Mouse (Mus musculus) hindbrain, embryonic 14.5 days (tissue): ENCODE data around the gene Nlrc5. TPM values are rescaled to one million over a fixed set of nuclear protein-coding genes. Genes with fewer than 3 reads are reported as not detected.

Source experiments
- ATAC-seq: fragments of 200-750 bp; cut with Nextera tagmentation; 2 replicates; pipeline ENCODE4 v1.8.0; 2017; ENCODE audit warnings: moderate number of reproducible peaks, mild to moderate bottlenecking, moderate TSS enrichment, moderate library complexity; ENCODE audit not compliant: low FRiP score
- DNase-seq: peaks from one replicate; pipeline ENCODE4 v3.0.0-alpha.2; 2015; ENCODE audit warnings: low spot score
- H3K27ac ChIP-seq: fragments of 300-500 bp; sonication (generic); 2 replicates; pipeline ENCODE4 v1.5.1; 2014; ENCODE audit warnings: mild to moderate bottlenecking, moderate library complexity
- H3K27me3 ChIP-seq: fragments of 300-500 bp; sonication (generic); 2 replicates; pipeline ENCODE4 v1.6.1; 2014; ENCODE audit warnings: mild to moderate bottlenecking, low read length, mixed read lengths; ENCODE audit not compliant: control insufficient read depth, insufficient read depth
- H3K36me3 ChIP-seq: fragments of 300-500 bp; sonication (generic); replicated peaks from 2 replicates; pipeline ENCODE4 v1.6.1; 2014; ENCODE audit not compliant: control insufficient read depth, insufficient read depth
- H3K4me1 ChIP-seq: fragments of 300-500 bp; sonication (generic); replicated peaks from 2 replicates; pipeline ENCODE4 v1.6.1; 2014; ENCODE audit warnings: antibody characterized with exemption, low read length, mixed read lengths; ENCODE audit not compliant: control insufficient read depth, insufficient read depth
- H3K4me2 ChIP-seq: fragments of 300-500 bp; sonication (generic); replicated peaks from 2 replicates; pipeline ENCODE4 v1.6.1; 2014; ENCODE audit warnings: mild to moderate bottlenecking, moderate library complexity
- H3K4me3 ChIP-seq: fragments of 300-500 bp; sonication (generic); replicated peaks from 2 replicates; pipeline ENCODE4 v1.5.1; 2014; ENCODE audit warnings: mild to moderate bottlenecking, low read length
- H3K9ac ChIP-seq: fragments of 300-500 bp; sonication (generic); 2 replicates; pipeline ENCODE4 v1.6.1; 2014
- H3K9me3 ChIP-seq: fragments of 300-500 bp; sonication (generic); 2 replicates; pipeline ENCODE4 v1.6.1; 2016; ENCODE audit warnings: low read length; ENCODE audit not compliant: control insufficient read depth
- WGBS: fragments of 180-500 bp; shearing (Covaris S2); extraction: QIAGEN DNeasy Blood & Tissue Kit; methylation state at CpG from one replicate; pipeline ENCODE4 v1.1.7; 2014; 5-methylcytosine and 5-hydroxymethylcytosine counted together
- polyA plus RNA-seq: library from polyadenylated mRNA; unstranded; fragments of >200 nt; fragmentation: Nextera tagmentation; extraction: Ambion mirVana; gene quantifications from 2 replicates; pipeline ENCODE4 v1.2.1, GENCODE M21; 2014

Nlrc5 gene
- polyA plus RNA-seq, 1 experiment from 2014 or later, result 0.31 TPM

DNA sequence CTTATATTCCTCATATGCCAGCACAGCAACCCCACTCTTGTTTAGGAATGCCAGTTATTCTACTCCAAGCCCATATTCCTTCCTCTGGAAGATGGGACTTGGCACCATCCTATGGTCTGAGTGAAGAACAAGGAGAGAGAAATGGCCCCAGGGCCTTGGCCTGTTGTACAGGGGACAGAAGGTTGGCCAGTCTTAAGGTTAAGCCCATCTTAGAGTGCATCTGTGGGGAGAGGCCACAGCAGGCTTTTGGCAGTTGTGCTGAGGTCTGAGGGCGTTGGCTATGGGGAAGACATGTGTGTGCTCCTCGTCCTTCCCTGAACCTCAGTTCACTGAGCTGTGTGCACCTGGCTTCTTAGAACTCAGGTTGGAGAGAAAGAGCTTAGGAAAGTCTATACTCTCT, 118.5 kb downstream of the Nlrc5 start:
- Histone ChIP-seq H3K4me3 (no peak overlapping the region), H3K9me3 (no peaks in the 10 kb centered on the region), H3K27me3 (no peaks in the 10 kb centered on the region), H3K9ac (no peak overlapping the region), H3K4me2 (no peak overlapping the region), H3K4me1 (peaks cover 18% of the 10 kb centered on the region), H3K36me3 (no peaks in the 10 kb centered on the region), H3K27ac (0 out of 2 replicates have a peak overlapping the region, but pooled peaks have one; percentile 40)
- 80% methylated on average over 2 of the region's 2 CpGs for WGBS
- no peak for ATAC-seq
- DNase-seq, result no peak

DNA sequence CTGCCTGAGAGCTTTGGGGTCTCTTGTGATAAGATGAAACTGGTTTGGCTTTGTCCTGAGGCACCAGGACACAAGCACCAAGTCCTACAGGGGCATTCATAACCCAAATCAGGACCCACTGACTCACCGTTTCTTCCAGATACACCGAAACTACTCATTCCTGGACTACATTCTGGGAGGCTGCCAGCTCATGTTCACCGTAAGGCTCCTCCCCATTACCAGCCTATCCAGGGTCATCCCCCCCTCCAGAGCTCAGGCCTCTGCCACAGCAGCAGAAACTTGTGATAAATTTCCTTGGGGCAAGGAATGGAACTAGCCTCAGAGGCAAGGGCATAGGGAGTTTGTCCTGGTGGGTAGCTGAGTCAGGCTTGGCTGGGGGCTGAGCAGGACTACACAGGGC, 123.1 kb downstream of the Nlrc5 start:
- no peak for ATAC-seq
- Histone ChIP-seq H3K27ac (no peak overlapping the region), H3K9me3 (no peaks in the 10 kb centered on the region), H3K4me2 (no peak overlapping the region), H3K4me1 (peaks cover 3% of the 10 kb centered on the region; the same call in 1 of the 2 replicates), H3K4me3 (no peak overlapping the region), H3K36me3 (no peaks in the 10 kb centered on the region), H3K27me3 (no peaks in the 10 kb centered on the region), H3K9ac (no peak overlapping the region)
- DNase-seq, result no peak
- 80% methylated on average over 3 of the region's 3 CpGs for whole genome bisulfite sequencing

DNA sequence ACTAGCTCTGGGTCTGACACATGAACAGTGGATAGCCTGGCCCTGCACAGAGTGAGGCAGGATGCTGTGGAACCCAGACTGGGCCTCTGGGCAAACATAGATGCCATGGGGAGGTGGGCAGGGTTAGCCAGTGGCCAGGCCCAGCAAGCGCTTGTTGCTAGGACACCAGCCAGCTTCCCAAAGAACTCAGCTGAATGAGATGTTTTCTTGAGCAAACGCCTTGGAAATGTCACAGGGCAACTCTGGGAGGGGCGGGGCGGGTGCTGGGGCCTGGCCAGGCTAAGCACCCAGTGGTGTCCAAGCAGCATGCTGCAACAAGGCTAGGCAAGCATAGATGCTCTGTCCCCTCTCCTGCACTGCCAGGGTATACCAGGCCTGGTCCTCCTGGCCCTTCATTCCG, 127.1 kb downstream of the Nlrc5 start:
- Histone ChIP-seq H3K36me3 (no peaks in the 10 kb centered on the region), H3K27ac (no peak overlapping the region), H3K4me2 (no peak overlapping the region), H3K4me3 (no peak overlapping the region), H3K9me3 (no peaks in the 10 kb centered on the region), H3K4me1 (peaks cover 10% of the 10 kb centered on the region), H3K27me3 (no peaks in the 10 kb centered on the region), H3K9ac (no peak overlapping the region)
- DNase-seq (peak; percentile 63), ATAC-seq (peak; percentile 78)
- WGBS, result 20% methylated on average over 5 of the region's 5 CpGs

DNA sequence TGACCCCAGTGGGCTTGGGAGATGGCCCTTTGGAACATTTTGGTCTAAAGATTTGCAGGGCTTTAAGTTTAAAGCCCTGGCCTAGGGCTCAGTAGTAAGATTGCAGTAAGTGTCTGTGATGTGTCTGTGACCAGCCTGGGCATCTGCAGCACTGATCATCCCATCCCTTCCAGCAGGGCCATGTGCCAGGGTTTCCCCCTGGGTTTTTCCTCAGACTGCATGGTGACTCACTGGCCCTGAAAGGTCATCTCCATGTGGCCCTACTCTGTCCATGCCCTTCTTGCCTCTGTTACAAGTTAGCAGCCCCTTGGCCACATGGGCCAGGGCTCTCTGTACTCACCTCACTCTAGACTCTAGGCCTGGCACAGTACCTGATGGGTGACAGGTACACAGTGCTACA, 130.3 kb downstream of the Nlrc5 start:
- no peak for ATAC-seq
- peaks cover 25% of the 10 kb centered on the region for H3K4me1 ChIP-seq

DNA sequence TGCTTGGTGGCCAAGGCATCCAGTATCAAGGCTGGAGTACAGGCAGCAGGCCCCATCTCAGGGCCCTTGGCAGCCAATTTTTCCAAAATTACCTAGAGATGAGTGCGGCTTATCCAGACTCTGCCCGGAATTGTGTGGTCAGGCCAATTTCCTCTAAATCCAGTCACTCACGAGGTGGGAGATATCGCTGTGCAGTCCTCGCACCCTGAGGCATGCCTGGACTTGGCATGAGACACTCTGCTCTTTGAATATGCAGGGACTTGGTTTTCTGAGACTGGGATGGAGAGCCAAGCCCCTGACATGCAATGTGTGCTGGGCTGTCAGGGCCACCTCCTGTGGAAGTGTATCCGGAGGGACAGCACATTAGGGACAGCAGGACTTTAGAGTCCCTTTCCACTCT, 131.9 kb downstream of the Nlrc5 start:
- no peak for DNase-seq
- ATAC-seq, result no peak
- peak overlapping the region; percentile 79 for H3K27ac ChIP-seq
- H3K4me3 ChIP-seq, result no peak overlapping the region
- WGBS, result 67% methylated on average over 6 of the region's 6 CpGs
- no peaks in the 10 kb centered on the region for H3K9me3 ChIP-seq
- no peak overlapping the region for H3K4me2 ChIP-seq
- H3K9ac ChIP-seq, result no peak overlapping the region
- peaks cover 25% of the 10 kb centered on the region for H3K4me1 ChIP-seq
- no peaks in the 10 kb centered on the region for H3K27me3 ChIP-seq
- no peaks in the 10 kb centered on the region for H3K36me3 ChIP-seq

More for the DNA sequence above, 130.3 kb downstream of the Nlrc5 start:
- Histone ChIP-seq H3K27ac (no peak overlapping the region), H3K36me3 (no peaks in the 10 kb centered on the region), H3K9ac (no peak overlapping the region), H3K4me2 (no peak overlapping the region), H3K27me3 (no peaks in the 10 kb centered on the region), H3K9me3 (no peaks in the 10 kb centered on the region), H3K4me3 (no peak overlapping the region)
- no peak for DNase-seq

DNA sequence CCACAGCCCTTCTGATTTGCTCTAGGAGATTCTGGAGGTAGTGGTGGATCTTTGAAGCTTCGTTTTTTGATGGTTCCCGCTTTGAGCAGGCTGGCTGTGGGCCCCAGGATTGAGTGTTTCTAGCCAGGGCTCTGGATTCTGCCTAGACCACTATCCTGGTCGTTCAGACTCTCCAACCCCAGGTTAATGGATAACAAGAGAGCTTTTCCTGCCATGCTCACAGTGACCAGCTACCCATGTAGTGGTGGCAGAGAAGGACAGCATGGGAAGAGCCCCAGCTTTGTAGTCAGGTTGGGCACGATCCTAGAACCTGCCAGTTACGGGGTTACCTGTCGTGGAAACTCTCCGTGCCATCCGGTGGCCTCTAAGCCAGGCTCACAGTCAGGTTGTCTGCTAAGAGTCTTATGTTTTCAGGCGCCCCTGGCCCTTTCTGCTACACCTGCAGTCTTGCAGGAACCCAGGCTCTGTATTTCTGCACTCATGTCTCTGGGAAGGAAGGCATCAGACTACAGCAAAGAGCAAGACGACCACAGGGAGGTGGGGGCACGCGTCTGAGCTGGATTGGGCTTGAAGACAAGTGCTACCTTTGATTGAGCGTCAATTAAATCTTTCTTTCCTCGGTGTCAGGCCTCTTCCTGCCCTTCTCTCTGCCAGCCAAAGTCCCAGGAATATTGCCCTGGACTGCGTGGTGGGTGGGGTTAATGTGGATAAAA, 132.4 kb downstream of the Nlrc5 start:
- DNase-seq (peak; percentile 33), ATAC-seq (peak; percentile 46)
- 39% methylated on average over 15 of the region's 15 CpGs for WGBS
- Histone ChIP-seq H3K4me3 (no peak overlapping the region), H3K27ac (peak overlapping the region; percentile 79), H3K36me3 (no peaks in the 10 kb centered on the region), H3K4me2 (peak overlapping the region; percentile 35), H3K9ac (no peak overlapping the region), H3K4me1 (peaks cover 23% of the 10 kb centered on the region), H3K9me3 (no peaks in the 10 kb centered on the region), H3K27me3 (no peaks in the 10 kb centered on the region)

DNA sequence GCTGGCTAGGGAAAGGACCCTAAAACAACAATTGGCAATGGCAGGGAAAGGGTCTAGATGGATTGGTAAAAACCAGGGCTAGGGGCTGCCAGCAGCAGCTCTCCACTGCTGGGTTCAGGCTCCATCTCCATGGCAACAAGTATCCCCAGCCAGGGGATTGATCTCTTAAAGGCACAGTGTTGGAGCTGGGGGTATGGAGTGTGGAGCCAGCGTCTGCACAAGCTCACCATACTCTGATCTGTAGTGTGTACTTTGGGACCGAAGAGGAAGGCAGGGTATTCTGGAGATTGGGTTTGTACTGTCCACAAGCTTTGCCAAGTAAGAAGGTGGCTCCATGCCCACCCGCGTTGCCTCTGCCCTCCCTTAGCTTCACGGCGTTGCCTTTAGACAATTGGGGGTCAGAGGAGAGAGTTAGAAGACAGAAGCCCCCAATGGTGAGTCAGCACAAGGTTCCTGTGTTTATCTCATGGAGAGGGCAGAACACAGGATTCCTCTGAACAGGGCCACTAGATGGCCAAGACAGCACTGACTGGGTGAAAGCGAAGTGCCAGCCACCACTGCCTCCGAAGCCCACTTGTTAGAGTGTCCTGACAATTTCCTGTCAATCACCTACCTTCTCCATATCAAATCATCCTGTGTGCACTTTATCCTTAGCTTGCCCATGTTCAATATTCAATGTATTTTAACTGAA, 133.1 kb downstream of the Nlrc5 start:
- Histone ChIP-seq H3K27me3 (no peaks in the 10 kb centered on the region), H3K4me1 (peaks cover 23% of the 10 kb centered on the region), H3K4me3 (no peak overlapping the region), H3K9me3 (no peaks in the 10 kb centered on the region), H3K4me2 (peak overlapping the region; percentile 35), H3K36me3 (0 out of 2 replicates have a peak, but pooled peaks cover 3% of the 10 kb centered on the region), H3K27ac (peak overlapping the region; percentile 79), H3K9ac (no peak overlapping the region)
- 37% methylated on average over 8 of the region's 8 CpGs for WGBS
- ATAC-seq, result peak; percentile 93
- DNase-seq, result peak; percentile 79

DNA sequence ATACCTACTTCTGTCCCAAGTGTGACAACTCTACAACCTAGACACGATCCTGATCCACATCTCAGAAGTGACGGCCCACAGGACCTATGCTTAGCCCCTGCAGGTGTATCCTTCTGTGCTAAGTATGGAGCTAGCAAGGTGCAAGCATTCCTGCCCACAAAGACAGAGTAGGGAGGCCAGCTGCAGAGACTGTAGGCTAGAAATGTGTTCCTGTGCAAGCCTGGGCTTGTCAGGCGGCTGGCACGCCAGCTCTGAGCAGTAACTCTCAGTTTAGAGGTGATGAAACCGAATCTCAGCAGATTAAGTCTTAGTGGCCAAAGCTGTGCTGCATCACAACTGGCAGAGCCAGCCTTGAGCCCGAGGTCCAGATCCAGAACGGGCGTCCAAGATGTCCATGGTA, 133.9 kb downstream of the Nlrc5 start:
- WGBS, result 92% methylated on average over 8 of the region's 8 CpGs

DNA sequence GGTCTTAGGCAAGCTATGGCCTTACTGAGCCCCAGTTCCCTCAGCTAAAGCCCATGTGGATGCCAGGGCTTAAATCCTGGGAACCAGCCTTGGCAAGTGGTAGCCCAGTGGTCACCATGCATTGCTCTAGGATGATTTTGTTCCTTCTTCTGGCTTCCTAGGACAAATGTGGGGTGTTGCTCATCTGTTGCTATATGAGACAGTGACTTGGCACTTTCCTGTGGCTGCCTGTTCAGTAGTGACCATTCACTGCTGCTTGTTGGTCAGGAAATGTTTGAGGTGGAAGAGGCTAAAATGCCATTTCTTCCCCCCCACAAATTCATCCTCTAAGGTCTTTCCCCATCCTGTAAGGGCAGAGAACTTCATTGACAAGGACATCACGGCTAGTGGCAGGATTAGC, 135.3 kb downstream of the Nlrc5 start:
- H3K9ac ChIP-seq, result no peak overlapping the region
- no peaks in the 10 kb centered on the region for H3K9me3 ChIP-seq
- H3K36me3 ChIP-seq, result peaks cover 24% of the 10 kb centered on the region
- peaks cover 23% of the 10 kb centered on the region for H3K4me1 ChIP-seq
- DNase-seq (no peak), ATAC-seq (no peak)
- no peak overlapping the region for H3K4me2 ChIP-seq
- WGBS, result 52% methylated on average over 1 of the region's 1 CpGs
- H3K27ac ChIP-seq, result no peak overlapping the region
- no peak overlapping the region for H3K4me3 ChIP-seq
- H3K27me3 ChIP-seq, result no peaks in the 10 kb centered on the region

More for the DNA sequence above, 133.9 kb downstream of the Nlrc5 start:
- DNase-seq (no peak), ATAC-seq (no peak)
- Histone ChIP-seq H3K4me2 (no peak overlapping the region), H3K9me3 (no peaks in the 10 kb centered on the region), H3K27ac (0 out of 2 replicates have a peak overlapping the region, but pooled peaks have one; percentile 79), H3K27me3 (no peaks in the 10 kb centered on the region), H3K4me3 (no peak overlapping the region), H3K36me3 (peaks cover 11% of the 10 kb centered on the region; the same call in 1 of the 2 replicates), H3K4me1 (peaks cover 23% of the 10 kb centered on the region), H3K9ac (no peak overlapping the region)
